Mouse (Mus musculus) embryonic facial prominence, embryonic 10.5 days (tissue): ENCODE data around the gene Raly. TPM values are rescaled to one million over a fixed set of nuclear protein-coding genes. Genes with fewer than 3 reads are reported as not detected.
A peak's percentile ranks its signal among the peaks of the same experiment; 100 is the strongest.

Source experiments
- DNase-seq: peaks from one replicate; pipeline ENCODE4 v3.0.0-alpha.2; 2017; ENCODE audit warnings: low spot score
- H3K27ac ChIP-seq: fragments of 300-500 bp; sonication (generic); replicated peaks from 2 replicates; pipeline ENCODE4 v1.5.1; 2016; ENCODE audit warnings: mild to moderate bottlenecking
- H3K27me3 ChIP-seq: fragments of 300-500 bp; sonication (generic); replicated peaks from 2 replicates; pipeline ENCODE4 v1.6.1; 2016; ENCODE audit warnings: low read depth, mild to moderate bottlenecking; ENCODE audit not compliant: poor library complexity, severe bottlenecking
- H3K36me3 ChIP-seq: fragments of 300-500 bp; sonication (generic); replicated peaks from 2 replicates; pipeline ENCODE4 v1.6.1; 2016; ENCODE audit warnings: mild to moderate bottlenecking, moderate library complexity
- H3K4me1 ChIP-seq: fragments of 300-500 bp; sonication (generic); 2 replicates; pipeline ENCODE4 v1.6.1; 2016
- H3K4me3 ChIP-seq: fragments of 300-500 bp; sonication (generic); 2 replicates; pipeline ENCODE4 v1.5.1; 2016; ENCODE audit warnings: mild to moderate bottlenecking, moderate library complexity
- H3K9me3 ChIP-seq: fragments of 300-500 bp; sonication (generic); 2 replicates; pipeline ENCODE4 v1.6.1; 2016; ENCODE audit warnings: mild to moderate bottlenecking
- WGBS: fragments of 180-500 bp; shearing (Covaris S2); methylation state at CpG from one replicate; pipeline ENCODE4 v1.1.7; 2016; 5-methylcytosine and 5-hydroxymethylcytosine counted together
- polyA plus RNA-seq: library from polyadenylated mRNA; unstranded; fragments of >200 nt; fragmentation: Nextera tagmentation; extraction: Ambion mirVana; gene quantifications from 2 replicates; pipeline ENCODE4 v1.2.1, GENCODE M21; 2016

Gene Raly
- polyA plus RNA-seq, 1 experiment from 2014 or later: 52.8 TPM

GRCm38 (mm10) chr2:154764828-154765497 lies 25.9 kb upstream of the Raly start:
- H3K27me3 ChIP-seq: no peaks in the 10 kb centered on the region
- DNase-seq: no peak
- H3K27ac ChIP-seq: no peak overlapping the region
- H3K36me3 ChIP-seq: no peaks in the 10 kb centered on the region
- H3K9me3 ChIP-seq: 0 out of 2 replicates have a peak, but pooled peaks cover 6% of the 10 kb centered on the region
- H3K4me1 ChIP-seq: peaks cover 12% of the 10 kb centered on the region
- no peak overlapping the region for H3K4me3 ChIP-seq
- WGBS: 79% methylated on average over 9 of the region's 9 CpGs

- WGBS: 77% methylated on average over 8 of the region's 8 CpGs
- H3K4me3 ChIP-seq: no peak overlapping the region
Measured at GRCm38 (mm10) chr2:154765554-154766008, 25.3 kb upstream of the Raly start.

GRCm38 (mm10) chr2:154767051-154767450 lies 23.8 kb upstream of the Raly start:
- Histone ChIP-seq H3K4me1 (peaks cover 12% of the 10 kb centered on the region), H3K27me3 (no peaks in the 10 kb centered on the region), H3K4me3 (no peak overlapping the region), H3K27ac (no peak overlapping the region), H3K36me3 (no peaks in the 10 kb centered on the region), H3K9me3 (no peaks in the 10 kb centered on the region)
- 90% methylated on average over 6 of the region's 6 CpGs for WGBS
- DNase-seq: no peak

More at GRCm38 (mm10) chr2:154765554-154766008, 25.3 kb upstream of the Raly start:
- Histone ChIP-seq H3K9me3 (0 out of 2 replicates have a peak, but pooled peaks cover 5% of the 10 kb centered on the region), H3K27ac (no peak overlapping the region), H3K36me3 (no peaks in the 10 kb centered on the region), H3K4me1 (peaks cover 12% of the 10 kb centered on the region), H3K27me3 (no peaks in the 10 kb centered on the region)
- DNase-seq: no peak

- Histone ChIP-seq H3K27me3 (no peaks in the 10 kb centered on the region), H3K4me3 (no peak within 1 kb of the TSS), H3K36me3 (no peaks in the 10 kb centered on the region), H3K4me1 (peaks cover 6% of the 10 kb centered on the region), H3K9me3 (no peaks in the 10 kb centered on the region), H3K27ac (no peak within 1 kb of the TSS)
- no peak for DNase-seq
Measured at GRCm38 (mm10) chr2:154769930-154770329, 21.0 kb upstream of the Raly start, which contains the start of gene Gm14214. TSS of gene Gm14214 (minus strand) at chr2:154770030.

GRCm38 (mm10) chr2:154771604-154772003 lies 19.3 kb upstream of the Raly start:
- Histone ChIP-seq H3K36me3 (no peaks in the 10 kb centered on the region), H3K4me1 (peaks cover 6% of the 10 kb centered on the region), H3K9me3 (no peaks in the 10 kb centered on the region), H3K27me3 (no peaks in the 10 kb centered on the region), H3K4me3 (no peak overlapping the region), H3K27ac (no peak overlapping the region)
- no peak for DNase-seq
- 85% methylated on average over 8 of the region's 8 CpGs for WGBS

GRCm38 (mm10) chr2:154774032-154774431 lies 16.9 kb upstream of the Raly start:
- no peaks in the 10 kb centered on the region for H3K9me3 ChIP-seq
- no peak overlapping the region for H3K4me3 ChIP-seq
- no peaks in the 10 kb centered on the region for H3K4me1 ChIP-seq
- H3K27me3 ChIP-seq: no peaks in the 10 kb centered on the region
- DNase-seq: peak; percentile 44
- 86% methylated on average over 1 of the region's 1 CpGs for WGBS
- no peaks in the 10 kb centered on the region for H3K36me3 ChIP-seq
- H3K27ac ChIP-seq: no peak overlapping the region

GRCm38 (mm10) chr2:154776496-154776895 lies 14.4 kb upstream of the Raly start:
- Histone ChIP-seq H3K36me3 (no peaks in the 10 kb centered on the region), H3K27me3 (no peaks in the 10 kb centered on the region), H3K27ac (no peak overlapping the region), H3K4me3 (no peak overlapping the region), H3K9me3 (no peaks in the 10 kb centered on the region), H3K4me1 (0 out of 2 replicates have a peak, but pooled peaks cover 4% of the 10 kb centered on the region)
- DNase-seq: no peak
- 75% methylated on average over 7 of the region's 7 CpGs for WGBS

GRCm38 (mm10) chr2:154779648-154780047 lies 11.2 kb upstream of the Raly start:
- H3K27ac ChIP-seq: no peak overlapping the region
- H3K27me3 ChIP-seq: no peaks in the 10 kb centered on the region
- WGBS: 53% methylated on average over 3 of the region's 3 CpGs
- no peak for DNase-seq
- H3K4me3 ChIP-seq: no peak overlapping the region
- H3K36me3 ChIP-seq: no peaks in the 10 kb centered on the region
- H3K9me3 ChIP-seq: no peaks in the 10 kb centered on the region
- H3K4me1 ChIP-seq: peaks cover 23% of the 10 kb centered on the region

- DNase-seq: no peak
Measured at GRCm38 (mm10) chr2:154782361-154782760, 8.5 kb upstream of the Raly start.

GRCm38 (mm10) chr2:154782856-154783650 lies 7.8 kb upstream of the Raly start:
- no peaks in the 10 kb centered on the region for H3K36me3 ChIP-seq
- no peak overlapping the region for H3K4me3 ChIP-seq
- no peaks in the 10 kb centered on the region for H3K27me3 ChIP-seq
- 75% methylated on average over 17 of the region's 17 CpGs for WGBS
- no peaks in the 10 kb centered on the region for H3K9me3 ChIP-seq
- H3K4me1 ChIP-seq: peaks cover 36% of the 10 kb centered on the region
- H3K27ac ChIP-seq: no peak overlapping the region
- no peak for DNase-seq

More at GRCm38 (mm10) chr2:154782361-154782760, 8.5 kb upstream of the Raly start:
- Histone ChIP-seq H3K27me3 (no peaks in the 10 kb centered on the region), H3K36me3 (no peaks in the 10 kb centered on the region), H3K4me3 (no peak overlapping the region), H3K9me3 (no peaks in the 10 kb centered on the region), H3K4me1 (peaks cover 36% of the 10 kb centered on the region), H3K27ac (no peak overlapping the region)
- 77% methylated on average over 4 of the region's 4 CpGs for WGBS

GRCm38 (mm10) chr2:154785284-154785683 lies 5.6 kb upstream of the Raly start:
- Histone ChIP-seq H3K4me1 (peaks cover 37% of the 10 kb centered on the region), H3K27me3 (no peaks in the 10 kb centered on the region), H3K4me3 (no peak overlapping the region), H3K27ac (no peak overlapping the region), H3K36me3 (no peaks in the 10 kb centered on the region), H3K9me3 (no peaks in the 10 kb centered on the region)
- 60% methylated on average over 3 of the region's 3 CpGs for WGBS
- DNase-seq: no peak

- H3K27ac ChIP-seq: no peak overlapping the region
- H3K4me1 ChIP-seq: peaks cover 37% of the 10 kb centered on the region
- H3K4me3 ChIP-seq: no peak overlapping the region
- 43% methylated on average over 3 of the region's 3 CpGs for WGBS
- H3K9me3 ChIP-seq: no peaks in the 10 kb centered on the region
- DNase-seq: no peak
- no peaks in the 10 kb centered on the region for H3K27me3 ChIP-seq
- no peaks in the 10 kb centered on the region for H3K36me3 ChIP-seq
Measured at GRCm38 (mm10) chr2:154786187-154786586, 4.7 kb upstream of the Raly start.

GRCm38 (mm10) chr2:154786776-154787175 lies 4.1 kb upstream of the Raly start:
- no peaks in the 10 kb centered on the region for H3K9me3 ChIP-seq
- no peaks in the 10 kb centered on the region for H3K36me3 ChIP-seq
- H3K27ac ChIP-seq: no peak overlapping the region
- H3K4me3 ChIP-seq: no peak overlapping the region
- peaks cover 37% of the 10 kb centered on the region for H3K4me1 ChIP-seq
- no peaks in the 10 kb centered on the region for H3K27me3 ChIP-seq
- DNase-seq: no peak
- 86% methylated on average over 11 of the region's 11 CpGs for WGBS
